In the genomic region with DNA sequence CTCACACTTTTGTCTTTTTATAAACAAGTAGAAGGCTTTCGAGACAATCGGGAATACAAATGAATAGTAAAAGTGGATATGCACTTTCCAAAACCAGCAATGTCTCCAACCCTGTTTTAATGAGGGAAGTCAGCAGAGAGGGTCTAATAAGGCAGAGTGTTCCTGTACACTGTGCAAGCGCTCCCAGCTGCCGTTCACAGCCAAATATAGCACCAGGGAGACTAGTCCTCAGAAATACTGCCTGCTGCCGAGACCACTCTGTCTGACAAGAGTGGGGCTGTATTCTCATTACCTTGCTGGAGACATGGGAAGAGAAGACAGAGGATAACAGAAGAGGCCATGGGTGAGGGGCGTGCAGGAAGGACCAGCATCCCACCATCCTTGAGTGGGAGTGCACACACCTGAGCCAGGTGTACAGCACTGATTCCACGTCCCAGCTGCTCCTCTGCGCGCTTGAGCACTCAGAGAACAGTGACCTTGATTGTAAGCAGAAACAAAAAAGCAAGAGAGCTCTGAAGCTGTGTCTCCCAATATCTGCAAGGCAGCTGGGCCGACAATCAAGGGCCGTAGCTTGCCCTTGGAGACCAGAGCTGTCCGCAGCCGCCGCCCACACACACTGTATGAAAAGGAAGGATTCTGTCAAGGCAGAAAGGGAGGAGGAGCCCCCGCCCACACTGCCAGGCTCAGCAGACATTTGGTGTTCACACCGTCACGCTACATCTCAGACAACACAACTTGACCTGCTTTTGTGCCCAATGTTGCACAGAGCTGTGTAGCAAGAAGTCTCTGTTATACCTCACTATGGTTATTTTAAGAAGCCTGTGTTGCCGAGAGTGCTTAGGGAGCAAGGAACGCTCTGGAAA, we compare ENCODE assay signal across 9 mouse cellular contexts.
DNase-seq lines count a peak whose midpoint lies in the region; ATAC-seq and TF ChIP-seq lines count a peak whose summit lies in the region.
"Had no signal": no experiment of that assay in that cellular context is flagged by ENCODE, and none has a peak within 500 bp of the region (broad histone marks: within the 10 kb centered on the region; RNA-seq: fewer than 3 reads in every experiment).

No protein-coding gene starts in this region.

- no peak overlapping the region for H3K4me3 ChIP-seq in kidney, adult 2 months (ENCODE audit: insufficient read depth, low read depth, low read length)
- H3K4me3 ChIP-seq in heart, embryonic 12.5 days = no peak overlapping the region
- H3K4me3 ChIP-seq in liver, embryonic 11.5 days (ENCODE audit: low read depth, low read length) = no peak overlapping the region
- H3K4me3 ChIP-seq: embryonic facial prominence, embryonic 13.5 days had no signal

- no peaks in the 10 kb centered on the region for H3K27me3 ChIP-seq in kidney, adult 2 months (replicated peaks; ENCODE audit: control insufficient read depth, insufficient read depth, low read length)
- no peaks in the 10 kb centered on the region for H3K27me3 ChIP-seq in heart, embryonic 12.5 days (replicated peaks)
- no peaks in the 10 kb centered on the region for H3K27me3 ChIP-seq in liver, embryonic 11.5 days (replicated peaks; ENCODE audit: control insufficient read depth, insufficient read depth, low read length)
- H3K27me3 ChIP-seq: embryonic facial prominence, embryonic 13.5 days had no signal

- peak; percentile 27 for DNase-seq in kidney, postnatal 10 days
- no peak for DNase-seq in kidney, adult 2 months
- DNase-seq in left cerebral cortex, adult 11 months (ENCODE audit: low spot score) = peak; percentile 46
- DNase-seq in right cerebral cortex, postnatal 14 days = peak; percentile 70
- no peak for DNase-seq in spleen, adult 18-20 months
- DNase-seq in liver, embryonic 11.5 days (ENCODE audit: low spot score) = no peak
- no peak for DNase-seq in B cell, adult 2 months

- no peaks in the 10 kb centered on the region for H3K4me1 ChIP-seq in kidney, adult 2 months (ENCODE audit: control insufficient read depth, insufficient read depth, low read length)
- H3K4me1 ChIP-seq in heart, embryonic 12.5 days (replicated peaks) = peaks cover 10% of the 10 kb centered on the region
- no peaks in the 10 kb centered on the region for H3K4me1 ChIP-seq in liver, embryonic 11.5 days (replicated peaks; ENCODE audit: control insufficient read depth, insufficient read depth, low read length)
- H3K4me1 ChIP-seq: embryonic facial prominence, embryonic 13.5 days had no signal

- no peak overlapping the region for H3K9ac ChIP-seq in heart, embryonic 12.5 days
- no peak overlapping the region for H3K9ac ChIP-seq in liver, embryonic 11.5 days (ENCODE audit: low read depth, low read length)
- H3K9ac ChIP-seq: embryonic facial prominence, embryonic 13.5 days had no signal

- TF ChIP-seq POLR2A in kidney, adult 2 months (IDR thresholded peaks at IDR 0.05; ENCODE audit: low read depth, low read length) = no peak

- H3K27ac ChIP-seq in kidney, adult 2 months (ENCODE audit: insufficient read depth, low read depth, low read length) = no peak overlapping the region
- no peak overlapping the region for H3K27ac ChIP-seq in heart, embryonic 12.5 days (ENCODE audit: poor library complexity, severe bottlenecking)
- H3K27ac ChIP-seq in liver, embryonic 11.5 days (ENCODE audit: low read depth, low read length) = no peak overlapping the region
- H3K27ac ChIP-seq: embryonic facial prominence, embryonic 13.5 days had no signal

- WGBS in kidney, adult 2 months = 49% methylated on average over 19 of the region's 19 CpGs
- WGBS in heart, embryonic 12.5 days = 48% methylated on average over 19 of the region's 19 CpGs
- 76% methylated on average over 19 of the region's 19 CpGs for WGBS in liver, embryonic 11.5 days

- peak overlapping the region; percentile 42 for H3K4me2 ChIP-seq in heart, embryonic 12.5 days
- no peak overlapping the region for H3K4me2 ChIP-seq in liver, embryonic 11.5 days
- H3K4me2 ChIP-seq: embryonic facial prominence, embryonic 13.5 days had no signal

- H3K9me3 ChIP-seq in heart, embryonic 12.5 days (replicated peaks) = no peaks in the 10 kb centered on the region
- no peaks in the 10 kb centered on the region for H3K9me3 ChIP-seq in liver, embryonic 11.5 days (ENCODE audit: control insufficient read depth, low read length)
- H3K9me3 ChIP-seq: embryonic facial prominence, embryonic 13.5 days had no signal

- ATAC-seq in heart, embryonic 12.5 days (ENCODE audit: insufficient number of reproducible peaks, low FRiP score) = no peak
- ATAC-seq in liver, embryonic 11.5 days (replicated peaks; ENCODE audit: low FRiP score) = no peak

- no peak for TF ChIP-seq CTCF in kidney, adult 2 months (conservative IDR thresholded peaks at IDR 0.05; ENCODE audit: insufficient read depth, insufficient read length, low read depth, low read length)

- H3K36me3 ChIP-seq in kidney, adult 2 months (ENCODE audit: control insufficient read depth, insufficient read depth, low read length) = no peaks in the 10 kb centered on the region
- H3K36me3 ChIP-seq in heart, embryonic 12.5 days = no peaks in the 10 kb centered on the region
- H3K36me3 ChIP-seq in liver, embryonic 11.5 days (ENCODE audit: control insufficient read depth, insufficient read depth, low read length) = no peaks in the 10 kb centered on the region
- H3K36me3 ChIP-seq: embryonic facial prominence, embryonic 13.5 days had no signal

Comparison
In these comparisons a context has a peak if more than half of its experiments do, and no peak if none do; other contexts are left out.
1. DNase-seq: peak in kidney, postnatal 10 days (single experiment), left cerebral cortex, adult 11 months (single experiment) and right cerebral cortex, postnatal 14 days (single experiment); none in kidney, adult 2 months (single experiment), spleen, adult 18-20 months (0 of 2), liver, embryonic 11.5 days (single experiment) and B cell, adult 2 months (0 of 2).